Mouse (Mus musculus): ENCODE measurements around the gene Polr3g. TPM values are rescaled to one million over a fixed set of nuclear protein-coding genes. Genes with fewer than 3 reads are reported as not detected.
"Not testable (repeated sequence)": the region's sequence is repeated elsewhere in the genome, so short reads cannot be mapped to it uniquely, and the experiment has no call there.

The Polr3g gene
- polyA plus RNA-seq, 2 experiments from 2014 or later: 6.8 to 8.4 TPM

- ATAC-seq: no peak
Observed at GRCm38 (mm10) chr13:81628631-81629190, 82.1 kb downstream of the Polr3g start.

GRCm38 (mm10) chr13:81627861-81628260 lies 83.0 kb downstream of the Polr3g start:
- ATAC-seq: not testable (repeated sequence)

Other genes with a start within 250 kb of the Polr3g start
- not detected for gene Adgrv1, start 77.9 kb downstream of the Polr3g start, polyA plus RNA-seq (2017; shearing (Covaris generic))
- gene Lysmd3, start 53.4 kb downstream of the Polr3g start, polyA plus RNA-seq (2017; shearing (Covaris generic)): 10 to 100 TPM; 17.1 to 23.7 TPM
- 10 to 100 TPM in 1 of 2 experiments, 1 to 10 TPM in 1; 9.6 to 14.8 TPM for gene Mblac2, start 328 bp upstream of the Polr3g start, polyA plus RNA-seq (2017; shearing (Covaris generic))
- 100 to 1,000 TPM; 178 to 181 TPM for gene Cetn3, start 72.1 kb upstream of the Polr3g start, polyA plus RNA-seq (2017; shearing (Covaris generic))